Mouse (Mus musculus) lung, embryonic 14.5 days (tissue): Measurements from ENCODE around the gene Mitf. TPM values are rescaled to one million over a fixed set of nuclear protein-coding genes. Genes with fewer than 3 reads are reported as not detected.

Experiments used
- ATAC-seq: fragments of 200-750 bp; cut with Nextera tagmentation; 2 replicates; pipeline ENCODE4 v1.8.0; 2017; ENCODE audit warnings: mild to moderate bottlenecking, moderate TSS enrichment, moderate library complexity; ENCODE audit not compliant: insufficient read depth
- DNase-seq: peaks from one replicate; pipeline ENCODE4 v3.0.0-alpha.2; 2015
- H3K27ac ChIP-seq: fragments of 300-500 bp; sonication (generic); 2 replicates; pipeline ENCODE4 v1.5.1; 2014; ENCODE audit warnings: low read depth, mild to moderate bottlenecking, moderate library complexity
- H3K27me3 ChIP-seq: fragments of 300-500 bp; sonication (generic); 2 replicates; pipeline ENCODE4 v1.6.1; 2014; ENCODE audit warnings: low read length, control low read depth; ENCODE audit not compliant: insufficient read depth
- H3K36me3 ChIP-seq: fragments of 300-500 bp; sonication (generic); 2 replicates; pipeline ENCODE4 v1.6.1; 2014; ENCODE audit warnings: control low read depth; ENCODE audit not compliant: insufficient read depth
- H3K4me1 ChIP-seq: fragments of 300-500 bp; sonication (generic); 2 replicates; pipeline ENCODE4 v1.6.1; 2014; ENCODE audit warnings: antibody characterized with exemption, control low read depth; ENCODE audit not compliant: insufficient read depth
- H3K4me2 ChIP-seq: fragments of 300-500 bp; sonication (generic); 2 replicates; pipeline ENCODE4 v1.6.1; 2014; ENCODE audit warnings: mild to moderate bottlenecking
- H3K4me3 ChIP-seq: fragments of 300-500 bp; sonication (generic); 2 replicates; pipeline ENCODE4 v1.5.1; 2014; ENCODE audit warnings: low read depth, low read length
- H3K9ac ChIP-seq: fragments of 300-500 bp; sonication (generic); 2 replicates; pipeline ENCODE4 v1.6.1; 2014
- H3K9me3 ChIP-seq: fragments of 300-500 bp; sonication (generic); 2 replicates; pipeline ENCODE4 v1.6.1; 2016; ENCODE audit warnings: low read depth, low read length, control low read depth
- CTCF ChIP-seq: IDR thresholded peaks from 2 replicates; pipeline ENCODE4 v1.5.1; 2016; ENCODE audit warnings: antibody characterized with exemption, low read depth
- WGBS: fragments of 180-500 bp; shearing (Covaris S2); extraction: QIAGEN DNeasy Blood & Tissue Kit; methylation state at CpG from one replicate; pipeline ENCODE4 v1.1.7; 2014; 5-methylcytosine and 5-hydroxymethylcytosine counted together
- polyA plus RNA-seq: library from polyadenylated mRNA; unstranded; fragments of >200 nt; fragmentation: Nextera tagmentation; extraction: Ambion mirVana; gene quantifications from 2 replicates; pipeline ENCODE4 v1.2.1, GENCODE M21; 2014

Gene Mitf
- 1.4 and 2.0 TPM in 2 replicates for polyA plus RNA-seq

GRCm38 (mm10) chr6:97806781-97807743 lies at the start of gene Mitf:
Gene Mitf (plus strand): TSS chr6:97807052.
- H3K9ac ChIP-seq, result peak within 1 kb of the TSS; percentile 58
- peak within 1 kb of the TSS; percentile 64 for H3K4me3 ChIP-seq
- H3K4me2 ChIP-seq, result peak within 1 kb of the TSS; percentile 99
- H3K27ac ChIP-seq, result no peak within 1 kb of the TSS
- TF ChIP-seq CTCF, result no peak
- no peaks in the 10 kb centered on the region for H3K4me1 ChIP-seq
- no peaks in the 10 kb centered on the region for H3K36me3 ChIP-seq
- H3K27me3 ChIP-seq, result no peaks in the 10 kb centered on the region
- DNase-seq (peak; percentile 95), ATAC-seq (peak; percentile 100)
- WGBS, result under 1% methylated on average over 51 of the region's 51 CpGs
- H3K9me3 ChIP-seq, result no peaks in the 10 kb centered on the region

- Histone ChIP-seq H3K36me3 (no peaks in the 10 kb centered on the region), H3K27me3 (no peaks in the 10 kb centered on the region), H3K4me1 (no peaks in the 10 kb centered on the region), H3K9ac (no peak overlapping the region), H3K27ac (no peak overlapping the region), H3K9me3 (no peaks in the 10 kb centered on the region), H3K4me2 (no peak overlapping the region), H3K4me3 (no peak overlapping the region)
- no peak for TF ChIP-seq CTCF
- no peak for ATAC-seq
- DNase-seq, result no peak
- WGBS, result 69% methylated on average over 2 of the region's 2 CpGs
Observed at GRCm38 (mm10) chr6:97757361-97757760, 49.5 kb upstream of the Mitf start.

- no peaks in the 10 kb centered on the region for H3K27me3 ChIP-seq
- no peaks in the 10 kb centered on the region for H3K36me3 ChIP-seq
- no peaks in the 10 kb centered on the region for H3K9me3 ChIP-seq
- TF ChIP-seq CTCF, result no peak
- H3K27ac ChIP-seq, result no peak overlapping the region
- no peak overlapping the region for H3K9ac ChIP-seq
- H3K4me2 ChIP-seq, result no peak overlapping the region
- no peaks in the 10 kb centered on the region for H3K4me1 ChIP-seq
- 43% methylated on average over 4 of the region's 4 CpGs for WGBS
- no peak for DNase-seq
- ATAC-seq, result no peak; the same call in 1 of the 2 replicates
- H3K4me3 ChIP-seq, result no peak overlapping the region
Observed at GRCm38 (mm10) chr6:97758884-97759283, 48.0 kb upstream of the Mitf start.

GRCm38 (mm10) chr6:97759301-97759700 lies 47.6 kb upstream of the Mitf start:
- no peak for ATAC-seq
- 12% methylated on average over 4 of the region's 4 CpGs for WGBS
- H3K4me2 ChIP-seq, result no peak overlapping the region

GRCm38 (mm10) chr6:97761326-97761725 lies 45.5 kb upstream of the Mitf start:
- TF ChIP-seq CTCF, result peak; percentile 45; the same call in 1 of the 2 replicates
- no peaks in the 10 kb centered on the region for H3K9me3 ChIP-seq
- no peaks in the 10 kb centered on the region for H3K36me3 ChIP-seq
- ATAC-seq (no peak), DNase-seq (peak; percentile 34)
- no peak overlapping the region for H3K27ac ChIP-seq
- no peak overlapping the region for H3K4me2 ChIP-seq
- no peaks in the 10 kb centered on the region for H3K4me1 ChIP-seq
- no peaks in the 10 kb centered on the region for H3K27me3 ChIP-seq
- WGBS, result 16% methylated on average over 4 of the region's 4 CpGs
- H3K9ac ChIP-seq, result no peak overlapping the region
- no peak overlapping the region for H3K4me3 ChIP-seq

More at GRCm38 (mm10) chr6:97759301-97759700, 47.6 kb upstream of the Mitf start:
- DNase-seq, result peak; percentile 86
- Histone ChIP-seq H3K4me3 (no peak overlapping the region), H3K9ac (no peak overlapping the region), H3K4me1 (no peaks in the 10 kb centered on the region), H3K27me3 (no peaks in the 10 kb centered on the region), H3K27ac (no peak overlapping the region), H3K36me3 (no peaks in the 10 kb centered on the region), H3K9me3 (no peaks in the 10 kb centered on the region)
- TF ChIP-seq CTCF, result peak; percentile 82

- no peak for TF ChIP-seq CTCF
- Histone ChIP-seq H3K9me3 (no peaks in the 10 kb centered on the region), H3K27me3 (no peaks in the 10 kb centered on the region), H3K9ac (no peak overlapping the region), H3K4me1 (no peaks in the 10 kb centered on the region), H3K27ac (no peak overlapping the region), H3K4me3 (no peak overlapping the region), H3K36me3 (no peaks in the 10 kb centered on the region), H3K4me2 (no peak overlapping the region)
- ATAC-seq (no peak), DNase-seq (no peak)
- WGBS, result 38% methylated on average over 3 of the region's 3 CpGs
Observed at GRCm38 (mm10) chr6:97763970-97764369, 42.9 kb upstream of the Mitf start.

- H3K4me2 ChIP-seq, result no peak overlapping the region
- WGBS, result 72% methylated on average over 2 of the region's 2 CpGs
- H3K4me1 ChIP-seq, result no peaks in the 10 kb centered on the region
- no peak overlapping the region for H3K4me3 ChIP-seq
- no peaks in the 10 kb centered on the region for H3K36me3 ChIP-seq
- H3K27ac ChIP-seq, result no peak overlapping the region
- TF ChIP-seq CTCF, result no peak
- H3K9me3 ChIP-seq, result no peaks in the 10 kb centered on the region
- no peaks in the 10 kb centered on the region for H3K27me3 ChIP-seq
- no peak overlapping the region for H3K9ac ChIP-seq
- ATAC-seq, result no peak
- no peak for DNase-seq
Observed at GRCm38 (mm10) chr6:97767836-97768235, 39.0 kb upstream of the Mitf start.
